9 mouse cellular contexts compared by ENCODE assay signal in genomic region chr2:91922586-91923414, GRCm38 (mm10). TPM values are rescaled to one million over a fixed set of nuclear protein-coding genes. Genes with fewer than 3 reads are reported as not detected.
DNase-seq lines count a peak whose midpoint lies in the region; ATAC-seq lines count a peak whose summit lies in the region.
"Had no signal": no experiment of that assay in that cellular context is flagged by ENCODE, and none has a peak within 500 bp of the region (broad histone marks: within the 10 kb centered on the region; RNA-seq: fewer than 3 reads in every experiment).

No protein-coding gene starts in this region.

- WGBS in heart, embryonic 14.5 days = 1% methylated on average over 34 of the region's 37 CpGs
- 2% methylated on average over 37 of the region's 37 CpGs for WGBS in forebrain, embryonic 14.5 days
- WGBS in liver, embryonic 16.5 days (ENCODE audit: insufficient replicate concordance) = 4% methylated on average over 37 of the region's 37 CpGs

- no peaks in the 10 kb centered on the region for H3K9me3 ChIP-seq in heart, embryonic 14.5 days (ENCODE audit: control insufficient read depth, low read length)
- no peaks in the 10 kb centered on the region for H3K9me3 ChIP-seq in forebrain, embryonic 14.5 days (replicated peaks; ENCODE audit: control insufficient read depth, low read length)
- no peaks in the 10 kb centered on the region for H3K9me3 ChIP-seq in liver, embryonic 16.5 days (replicated peaks; ENCODE audit: control insufficient read depth, low read length)

- peak overlapping the region; percentile 52 to 58; a peak in 3 of 4 replicates for H3K4me3 ChIP-seq in heart, embryonic 14.5 days (ENCODE audit: control insufficient read depth in 1 of 2, insufficient read depth in 1 of 2, low read depth in 1 of 2, low read length in 2 of 2)
- peak overlapping the region; percentile 58 for H3K4me3 ChIP-seq in forebrain, embryonic 14.5 days (ENCODE audit: low read depth, low read length)
- H3K4me3 ChIP-seq in liver, embryonic 16.5 days (ENCODE audit: low read depth, low read length) = peak overlapping the region; percentile 56

- no peak for ATAC-seq in heart, embryonic 14.5 days (ENCODE audit: insufficient number of reproducible peaks, insufficient read depth, low FRiP score, low read depth)
- no peak for ATAC-seq in forebrain, embryonic 14.5 days
- no peak for ATAC-seq in liver, embryonic 16.5 days (ENCODE audit: low read depth)

- H3K36me3 ChIP-seq in heart, embryonic 14.5 days (ENCODE audit: control insufficient read depth, insufficient read depth, low read length) = peaks cover 9% of the 10 kb centered on the region
- H3K36me3 ChIP-seq in forebrain, embryonic 14.5 days (ENCODE audit: control insufficient read depth, insufficient read depth, low read length) = peaks cover 7% of the 10 kb centered on the region
- H3K36me3 ChIP-seq in liver, embryonic 16.5 days (ENCODE audit: control insufficient read depth, insufficient read depth) = no peaks in the 10 kb centered on the region

- DNase-seq in heart, adult 8-10 months (ENCODE audit: low spot score) = no peak
- peak; percentile 57 for DNase-seq in ES-CJ7 (ENCODE audit: low read depth, low spot score)
- no peak for DNase-seq in forebrain, embryonic 14.5 days (ENCODE audit: low spot score)
- no peak for DNase-seq in urinary bladder, postnatal 4 days (ENCODE audit: low spot score in 2 of 2)
- no peak for DNase-seq in urinary bladder, adult 18-20 months (ENCODE audit: low spot score in 2 of 2)
- DNase-seq in cerebellum, adult 11 months = no peak

- peak overlapping the region; percentile 90 for H3K4me2 ChIP-seq in heart, embryonic 14.5 days (ENCODE audit: low read length)
- H3K4me2 ChIP-seq in forebrain, embryonic 14.5 days (ENCODE audit: low read length) = peak overlapping the region; percentile 82
- peak overlapping the region; percentile 66 for H3K4me2 ChIP-seq in liver, embryonic 16.5 days (ENCODE audit: low read depth, low read length)

- peaks cover 14 to 15% of the 10 kb centered on the region in 2 experiments for H3K4me1 ChIP-seq in heart, embryonic 14.5 days (ENCODE audit: control insufficient read depth in 2 of 2, insufficient read depth in 2 of 2, low read length in 2 of 2)
- H3K4me1 ChIP-seq in forebrain, embryonic 14.5 days (ENCODE audit: control insufficient read depth, insufficient read depth, low read length) = peaks cover 5% of the 10 kb centered on the region; the same call in 1 of the 2 replicates
- peaks cover 27% of the 10 kb centered on the region for H3K4me1 ChIP-seq in liver, embryonic 16.5 days (ENCODE audit: control insufficient read depth, low read depth, low read length)

- H3K27ac ChIP-seq in heart, embryonic 14.5 days (replicated peaks in 1 of 2; ENCODE audit: control insufficient read depth in 1 of 2, insufficient read depth in 1 of 2, low read depth in 2 of 2, low read length in 2 of 2) = no peak overlapping the region
- H3K27ac ChIP-seq in forebrain, embryonic 14.5 days (ENCODE audit: low read depth, low read length) = no peak overlapping the region
- H3K27ac ChIP-seq in liver, embryonic 16.5 days (ENCODE audit: low read length) = no peak overlapping the region

- H3K9ac ChIP-seq in heart, embryonic 14.5 days (ENCODE audit: low read length) = no peak overlapping the region
- H3K9ac ChIP-seq in forebrain, embryonic 14.5 days (ENCODE audit: low read length) = peak overlapping the region; percentile 58
- no peak overlapping the region for H3K9ac ChIP-seq in liver, embryonic 16.5 days (ENCODE audit: low read depth, low read length)

- H3K27me3 ChIP-seq in heart, embryonic 14.5 days (ENCODE audit: control insufficient read depth, insufficient read depth, low read length) = peaks cover 49% of the 10 kb centered on the region
- peaks cover 40% of the 10 kb centered on the region for H3K27me3 ChIP-seq in forebrain, embryonic 14.5 days (replicated peaks; ENCODE audit: control insufficient read depth, insufficient read depth, low read length)
- peaks cover 37% of the 10 kb centered on the region for H3K27me3 ChIP-seq in liver, embryonic 16.5 days (ENCODE audit: control insufficient read depth, insufficient read depth, low read depth, low read length)

RNA-seq across cellular contexts. Expression of gene Chrm4, which starts 4.2 kb away (rescaled TPM):
- polyA plus RNA-seq in heart, embryonic 14.5 days (2014; fragmentation: Nextera tagmentation; extraction: Ambion mirVana) = not detected in 2 replicates
- not detected for total RNA-seq in heart, adult 8-10 months (2022)
- 0.83 and 1.2 TPM in 2 replicates for polyA plus RNA-seq in forebrain, embryonic 14.5 days (2014; fragmentation: Nextera tagmentation; extraction: Ambion mirVana)
- 0.06 TPM in 1 of 2 replicates, not detected in the other for polyA plus RNA-seq in liver, embryonic 16.5 days (2015; fragmentation: Nextera tagmentation; extraction: Ambion mirVana)

RNA-seq across cellular contexts. Expression of gene Mdk, which starts 9.3 kb away (rescaled TPM):
- polyA plus RNA-seq in heart, embryonic 14.5 days (2014; fragmentation: Nextera tagmentation; extraction: Ambion mirVana) = 352 and 435 TPM in 2 replicates
- total RNA-seq in heart, adult 8-10 months (2022) = 1 to 10 TPM; 1.5 to 4.3 (median 3.4) TPM
- polyA plus RNA-seq in forebrain, embryonic 14.5 days (2014; fragmentation: Nextera tagmentation; extraction: Ambion mirVana) = 349 and 462 TPM in 2 replicates
- 12.6 and 15.2 TPM in 2 replicates for polyA plus RNA-seq in liver, embryonic 16.5 days (2015; fragmentation: Nextera tagmentation; extraction: Ambion mirVana)

RNA-seq across cellular contexts. Expression of gene Gm9821, which starts 22.7 kb away (rescaled TPM):
- polyA plus RNA-seq in heart, embryonic 14.5 days (2014; fragmentation: Nextera tagmentation; extraction: Ambion mirVana) = 2.8 and 3.5 TPM in 2 replicates
- total RNA-seq in heart, adult 8-10 months (2022) = not detected
- polyA plus RNA-seq in forebrain, embryonic 14.5 days (2014; fragmentation: Nextera tagmentation; extraction: Ambion mirVana) = 0.20 and 0.30 TPM in 2 replicates
- 0.68 and 1.0 TPM in 2 replicates for polyA plus RNA-seq in liver, embryonic 16.5 days (2015; fragmentation: Nextera tagmentation; extraction: Ambion mirVana)
- total RNA-seq: left cerebral cortex, adult 8-10 months had no signal

RNA-seq across cellular contexts. Expression of gene Dgkz, which starts 52.9 kb away (rescaled TPM):
- polyA plus RNA-seq in heart, embryonic 14.5 days (2014; fragmentation: Nextera tagmentation; extraction: Ambion mirVana) = 47.8 and 48.2 TPM in 2 replicates
- total RNA-seq in heart, adult 8-10 months (2022) = 10 to 100 TPM; 31.4 to 49.0 (median 42.7) TPM
- 26.7 and 29.1 TPM in 2 replicates for polyA plus RNA-seq in forebrain, embryonic 14.5 days (2014; fragmentation: Nextera tagmentation; extraction: Ambion mirVana)
- polyA plus RNA-seq in liver, embryonic 16.5 days (2015; fragmentation: Nextera tagmentation; extraction: Ambion mirVana) = 20.2 and 24.1 TPM in 2 replicates

Comparison
In these comparisons a context has a peak if more than half of its experiments do, and no peak if none do; other contexts are left out.
1. RNA of gene Mdk, which starts 9.3 kb away (polyA plus RNA-seq): 349 to 462 TPM in forebrain, embryonic 14.5 days and 352 to 435 TPM in heart, embryonic 14.5 days; 12.6 to 15.2 TPM in liver, embryonic 16.5 days; every median in the first group is over 10 times any median in the second.
2. Peak in every context shown above with its lines, with median percentiles within 50 percentile points of each other: H3K4me2 ChIP-seq and H3K4me3 ChIP-seq.